Mouse (Mus musculus): ENCODE data around the gene Cdc37. TPM values are rescaled to one million over a fixed set of nuclear protein-coding genes. Genes with fewer than 3 reads are reported as not detected.

The Cdc37 gene
- 345 TPM for polyA plus RNA-seq (2017; shearing (Covaris generic))

GRCm38 (mm10) chr9:21149654-21150419 lies at the start of gene Cdc37:
TSS of gene Cdc37 (minus strand) at chr9:21149982.

DNA sequence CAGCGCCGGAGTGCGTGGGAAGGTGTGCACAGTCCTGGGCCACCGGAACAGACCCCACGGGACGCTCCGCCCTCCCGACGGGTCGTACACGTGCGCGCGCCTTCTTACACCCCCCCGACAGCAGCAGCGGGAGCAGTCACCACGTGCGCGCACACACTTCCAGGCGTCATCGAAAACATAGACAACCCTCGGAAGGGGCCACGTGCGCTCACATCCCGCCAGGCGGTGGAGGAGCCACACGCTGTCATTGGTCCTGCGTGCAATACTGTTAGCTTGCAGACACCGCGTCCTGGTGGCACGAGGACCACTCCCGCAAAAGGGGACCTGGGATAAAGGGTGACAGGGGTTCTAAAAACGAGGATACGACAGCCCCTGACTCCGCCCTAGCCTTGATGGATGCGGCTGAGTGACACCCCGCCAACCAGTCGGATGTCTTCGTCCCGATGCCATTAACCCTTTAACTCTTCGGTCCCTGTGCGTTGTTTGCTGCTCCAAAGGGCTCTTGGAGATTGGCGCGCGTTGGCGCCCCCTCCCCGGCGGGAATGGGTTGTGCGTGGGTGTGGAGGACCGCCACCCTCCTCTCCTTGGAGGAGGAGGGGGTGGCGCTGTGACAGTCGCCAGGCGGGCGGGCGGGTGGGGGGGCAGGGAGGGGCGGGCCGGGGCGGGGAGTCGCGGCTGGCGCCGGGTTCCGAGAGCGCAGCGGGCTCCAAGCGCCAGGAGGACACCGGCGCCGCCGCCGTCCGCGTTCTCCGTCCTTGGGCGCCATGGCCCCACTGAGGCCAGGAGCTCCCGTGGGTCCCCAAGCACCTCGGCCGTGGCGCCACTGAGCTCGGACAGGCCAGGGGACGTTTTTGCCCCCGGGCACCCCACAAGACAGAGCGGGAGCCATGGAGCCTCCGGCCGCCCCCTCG lies 15.5 kb upstream of the Cdc37 start, which contains the start of gene Pde4a:
Gene Pde4a (plus strand): TSS at position 674 of the 911 bp plus-strand sequence.

DNA sequence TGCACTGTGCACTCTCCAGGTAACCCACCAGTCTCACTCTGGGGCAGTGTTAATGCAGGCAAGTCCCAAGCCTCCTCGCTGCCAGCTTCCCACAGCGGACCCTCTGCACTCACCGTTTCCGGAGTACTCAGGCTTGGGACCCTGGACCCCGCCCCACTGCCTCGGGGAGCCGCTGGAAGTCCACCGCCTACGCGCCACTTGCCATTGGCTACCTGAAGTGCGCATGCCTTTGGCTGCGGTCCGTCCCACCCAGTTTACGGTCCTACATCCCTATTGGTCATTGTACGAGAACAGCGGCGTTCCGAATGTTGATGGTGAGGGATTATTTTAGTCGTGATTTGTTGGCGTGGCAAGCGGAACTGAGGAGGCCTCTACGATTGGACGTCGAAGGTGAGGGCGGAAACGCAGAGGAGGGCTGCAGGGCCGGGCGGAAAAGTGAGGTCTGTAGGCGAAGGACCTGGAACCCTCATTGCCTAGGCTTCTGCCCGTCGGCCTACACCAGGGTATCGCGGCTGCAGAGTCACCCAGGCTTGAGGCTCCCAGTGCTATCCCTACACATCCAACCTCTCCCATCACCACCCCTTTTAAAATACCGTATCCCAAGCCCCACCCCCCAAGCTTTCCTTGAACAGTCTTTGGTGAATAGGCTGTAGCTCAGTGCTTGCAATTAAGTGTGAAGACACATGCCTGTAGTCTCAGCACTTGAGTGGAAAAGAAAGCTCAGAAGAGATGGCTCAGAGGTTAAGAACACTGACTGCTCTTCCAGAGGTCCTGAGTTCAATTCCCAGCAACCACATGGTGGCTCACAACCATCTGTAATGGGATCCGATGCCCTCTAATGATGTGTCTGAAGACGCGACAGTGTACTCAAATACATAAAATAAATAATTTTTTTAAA lies 18.5 kb downstream of the Cdc37 start, which contains the start of gene Tyk2:
Gene Tyk2 (minus strand): TSS at position 185 of the 898 bp plus-strand sequence.

GRCm38 (mm10) chr9:21091707-21092320 lies 58.0 kb downstream of the Cdc37 start, which contains the start of the genes Gm38431 and Raver1:
TSS of gene Gm38431 (minus strand) at chr9:21091997.
TSS of gene Raver1 (minus strand) at chr9:21092008.

Other genes starting within 250 kb of the Cdc37 start
- 116 TPM for gene Dnmt1, start 190.1 kb downstream of the Cdc37 start, polyA plus RNA-seq (2017; shearing (Covaris generic))
- gene S1pr2, start 173.2 kb downstream of the Cdc37 start, polyA plus RNA-seq (2017; shearing (Covaris generic)), result 30.5 TPM
- gene Mrpl4, start 147.2 kb downstream of the Cdc37 start, polyA plus RNA-seq (2017; shearing (Covaris generic)), result 138 TPM
- gene Icam1, start 134.0 kb downstream of the Cdc37 start, polyA plus RNA-seq (2017; shearing (Covaris generic)), result 144 TPM
- 2.7 TPM for gene Icam4, start 120.6 kb downstream of the Cdc37 start, polyA plus RNA-seq (2017; shearing (Covaris generic))
- gene Icam5, start 117.9 kb downstream of the Cdc37 start, polyA plus RNA-seq (2017; shearing (Covaris generic)), result 1.4 TPM
- not detected for gene Zglp1, start 82.9 kb downstream of the Cdc37 start, polyA plus RNA-seq (2017; shearing (Covaris generic))
- 0.29 TPM for gene Gm49373, start 76.9 kb downstream of the Cdc37 start, polyA plus RNA-seq (2017; shearing (Covaris generic))
- 39.6 TPM for gene Fdx1l, start 76.4 kb downstream of the Cdc37 start, polyA plus RNA-seq (2017; shearing (Covaris generic))
- gene Gm38431, start 58.0 kb downstream of the Cdc37 start, polyA plus RNA-seq (2017; shearing (Covaris generic)), result 5.8 TPM
- 72.7 TPM for gene Raver1, start 58.0 kb downstream of the Cdc37 start, polyA plus RNA-seq (2017; shearing (Covaris generic))
- 120 TPM for gene Tyk2, start 18.7 kb downstream of the Cdc37 start, polyA plus RNA-seq (2017; shearing (Covaris generic))
- gene Pde4a, start 15.7 kb upstream of the Cdc37 start, polyA plus RNA-seq (2017; shearing (Covaris generic)), result 0.62 TPM
- 48.0 TPM for gene Keap1, start 89.4 kb upstream of the Cdc37 start, polyA plus RNA-seq (2017; shearing (Covaris generic))
- gene S1pr5, start 98.5 kb upstream of the Cdc37 start, polyA plus RNA-seq (2017; shearing (Covaris generic)), result not detected
- gene Atg4d, start 115.3 kb upstream of the Cdc37 start, polyA plus RNA-seq (2017; shearing (Covaris generic)), result 76.7 TPM
- 31.1 TPM for gene Kri1, start 138.0 kb upstream of the Cdc37 start, polyA plus RNA-seq (2017; shearing (Covaris generic))
- 105 TPM for gene Cdkn2d, start 141.4 kb upstream of the Cdc37 start, polyA plus RNA-seq (2017; shearing (Covaris generic))
- gene Ap1m2, start 162.4 kb upstream of the Cdc37 start, polyA plus RNA-seq (2017; shearing (Covaris generic)), result 2.6 TPM
- gene Slc44a2, start 170.7 kb upstream of the Cdc37 start, polyA plus RNA-seq (2017; shearing (Covaris generic)), result 583 TPM
- 70.1 TPM for gene Ilf3, start 217.9 kb upstream of the Cdc37 start, polyA plus RNA-seq (2017; shearing (Covaris generic))